Mouse (Mus musculus) forebrain, postnatal 0 days (tissue): ENCODE measurements at regions not wholly inside any gene's neighbourhood (a gene's known extent, or its start where the extent isn't known, plus 50 kb on each side); places are given as distances from the start of the nearest gene placed in this dataset.

ENCODE experiments used
- ATAC-seq: fragments of 200-750 bp; cut with Nextera tagmentation; 2 replicates; pipeline ENCODE4 v1.8.0; 2017; ENCODE audit warnings: mild to moderate bottlenecking, moderate library complexity
- DNase-seq: peaks from one replicate; pipeline ENCODE4 v3.0.0-alpha.2; 2015
- H3K27ac ChIP-seq: fragments of 300-500 bp; sonication (generic); 2 replicates; pipeline ENCODE4 v1.5.1; 2014; ENCODE audit warnings: low read depth, mild to moderate bottlenecking, antibody characterized with exemption, low read length, moderate library complexity, mixed read lengths
- H3K27me3 ChIP-seq: fragments of 300-500 bp; sonication (generic); 2 replicates; pipeline ENCODE4 v1.6.1; 2014; ENCODE audit warnings: mild to moderate bottlenecking, low read length, mixed read lengths; ENCODE audit not compliant: insufficient read depth
- H3K36me3 ChIP-seq: fragments of 300-500 bp; sonication (generic); 2 replicates; pipeline ENCODE4 v1.6.1; 2014; ENCODE audit warnings: mild to moderate bottlenecking, moderate library complexity; ENCODE audit not compliant: insufficient read depth
- H3K4me1 ChIP-seq: fragments of 300-500 bp; sonication (generic); 2 replicates; pipeline ENCODE4 v1.6.1; 2014; ENCODE audit warnings: antibody characterized with exemption; ENCODE audit not compliant: insufficient read depth
- H3K4me2 ChIP-seq: fragments of 300-500 bp; sonication (generic); 2 replicates; pipeline ENCODE4 v1.6.1; 2014; ENCODE audit warnings: low read depth, mild to moderate bottlenecking, moderate library complexity
- H3K4me3 ChIP-seq: fragments of 300-500 bp; sonication (generic); 2 replicates; pipeline ENCODE4 v1.5.1; 2014; ENCODE audit warnings: low read depth, low read length, mixed read lengths
- H3K9ac ChIP-seq: fragments of 300-500 bp; sonication (generic); 2 replicates; pipeline ENCODE4 v1.6.1; 2014; ENCODE audit warnings: mild to moderate bottlenecking
- H3K9me3 ChIP-seq: fragments of 300-500 bp; sonication (generic); 2 replicates; pipeline ENCODE4 v1.6.1; 2016; ENCODE audit warnings: low read length
- CTCF ChIP-seq: sonication (generic); IDR thresholded peaks from 2 replicates; pipeline ENCODE4 v1.5.1; 2016; ENCODE audit warnings: antibody characterized with exemption, control low read depth, low read depth
- WGBS: fragments of 180-500 bp; shearing (Covaris S2); extraction: QIAGEN DNeasy Blood & Tissue Kit; methylation state at CpG from one replicate; pipeline ENCODE4 v1.1.7; 2014; 5-methylcytosine and 5-hydroxymethylcytosine counted together

DNA sequence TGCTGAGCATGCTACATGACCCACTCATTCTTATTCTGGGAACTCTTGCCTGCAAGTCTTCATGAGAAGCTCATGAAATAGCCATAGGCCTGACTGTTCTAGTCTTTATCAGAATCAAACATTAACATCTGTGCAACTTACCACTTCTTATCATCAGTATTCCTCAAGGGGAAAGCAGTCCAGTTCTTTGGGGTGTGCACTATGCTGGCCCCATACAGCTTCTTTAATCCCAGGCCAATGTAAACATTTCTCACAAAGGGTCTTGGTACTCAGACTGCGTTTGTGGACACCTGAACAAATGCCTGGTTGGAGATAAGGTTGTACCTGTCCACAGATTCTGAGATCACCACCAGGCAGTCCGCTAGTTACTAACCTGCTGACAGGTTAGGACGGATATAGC lies 51.3 kb downstream of the 3110018I06Rik start:
- H3K4me3 ChIP-seq: no peak overlapping the region
- H3K4me1 ChIP-seq: no peaks in the 10 kb centered on the region
- 87% methylated on average over 3 of the region's 3 CpGs for WGBS
- H3K27me3 ChIP-seq: no peaks in the 10 kb centered on the region
- no peak for TF ChIP-seq CTCF
- DNase-seq: no peak
- ATAC-seq: no peak
- H3K9me3 ChIP-seq: no peaks in the 10 kb centered on the region
- H3K36me3 ChIP-seq: no peaks in the 10 kb centered on the region
- no peak overlapping the region for H3K4me2 ChIP-seq
- no peak overlapping the region for H3K27ac ChIP-seq
- H3K9ac ChIP-seq: no peak overlapping the region

DNA sequence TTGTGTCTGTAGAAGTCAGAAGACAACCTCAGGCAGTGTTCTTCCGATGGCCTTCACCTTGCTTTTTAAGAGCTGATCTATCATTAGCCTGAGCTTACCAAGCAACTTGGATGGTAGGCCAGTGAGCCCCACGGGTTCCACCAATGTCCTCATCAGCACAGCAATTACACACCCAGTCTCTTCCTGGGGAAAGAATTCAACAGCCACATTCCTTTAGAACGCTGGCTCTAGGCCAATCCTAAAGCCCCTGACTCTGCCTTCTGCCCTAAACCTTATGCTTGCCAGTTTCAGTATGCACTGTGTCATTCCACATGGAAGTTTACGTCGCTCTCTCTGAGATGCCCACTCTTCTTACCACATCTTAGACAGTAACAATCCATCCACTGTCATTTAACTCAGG lies 52.8 kb downstream of the 3110018I06Rik start:
- H3K9ac ChIP-seq: no peak overlapping the region
- H3K27me3 ChIP-seq: no peaks in the 10 kb centered on the region
- WGBS: 66% methylated on average over 5 of the region's 5 CpGs
- H3K4me3 ChIP-seq: no peak overlapping the region
- no peaks in the 10 kb centered on the region for H3K9me3 ChIP-seq
- no peak for DNase-seq
- no peaks in the 10 kb centered on the region for H3K4me1 ChIP-seq
- no peak for TF ChIP-seq CTCF
- no peak for ATAC-seq
- H3K36me3 ChIP-seq: no peaks in the 10 kb centered on the region
- no peak overlapping the region for H3K27ac ChIP-seq
- H3K4me2 ChIP-seq: no peak overlapping the region

DNA sequence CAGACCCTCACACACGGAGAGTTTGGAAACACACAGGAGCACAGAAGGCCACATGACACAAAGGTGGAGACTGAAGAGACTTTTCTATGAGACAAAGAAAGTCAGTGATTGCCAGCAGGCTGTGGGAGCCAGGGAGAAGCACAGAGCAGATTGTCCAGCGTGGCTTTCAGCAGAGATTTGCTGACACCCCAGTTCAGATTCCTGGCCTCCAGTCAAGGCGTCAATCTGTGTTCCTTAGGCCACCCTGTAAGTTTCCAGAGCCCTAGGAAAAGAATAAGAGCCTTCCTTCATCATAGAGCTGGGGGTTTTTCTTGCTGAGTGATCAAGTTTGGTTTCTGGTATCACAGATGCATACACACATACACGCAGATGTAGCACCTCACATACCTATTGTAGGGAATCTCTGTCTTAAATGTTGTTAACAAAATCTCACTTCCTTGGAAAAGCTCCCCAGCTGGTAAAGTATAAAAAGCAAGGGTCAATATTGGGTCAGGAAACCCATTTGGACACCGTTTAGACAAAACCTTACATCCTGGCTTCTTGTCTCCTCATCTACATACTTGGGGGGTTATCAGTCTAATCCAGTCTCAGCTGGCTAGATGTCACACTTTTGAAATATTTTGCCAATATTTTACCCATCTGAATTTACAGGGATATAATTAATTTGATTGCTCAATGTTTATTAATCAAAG lies 58.9 kb downstream of the 3110018I06Rik start:
- Histone ChIP-seq H3K9me3 (no peaks in the 10 kb centered on the region), H3K4me1 (no peaks in the 10 kb centered on the region; the same call in 1 of the 2 replicates), H3K4me3 (no peak overlapping the region), H3K27me3 (no peaks in the 10 kb centered on the region), H3K27ac (no peak overlapping the region), H3K4me2 (no peak overlapping the region), H3K9ac (no peak overlapping the region), H3K36me3 (no peaks in the 10 kb centered on the region)
- WGBS: 41% methylated on average over 5 of the region's 5 CpGs
- peak; percentile 25 for DNase-seq
- no peak for TF ChIP-seq CTCF
- peak; percentile 27; the same call in 1 of the 2 replicates for ATAC-seq

DNA sequence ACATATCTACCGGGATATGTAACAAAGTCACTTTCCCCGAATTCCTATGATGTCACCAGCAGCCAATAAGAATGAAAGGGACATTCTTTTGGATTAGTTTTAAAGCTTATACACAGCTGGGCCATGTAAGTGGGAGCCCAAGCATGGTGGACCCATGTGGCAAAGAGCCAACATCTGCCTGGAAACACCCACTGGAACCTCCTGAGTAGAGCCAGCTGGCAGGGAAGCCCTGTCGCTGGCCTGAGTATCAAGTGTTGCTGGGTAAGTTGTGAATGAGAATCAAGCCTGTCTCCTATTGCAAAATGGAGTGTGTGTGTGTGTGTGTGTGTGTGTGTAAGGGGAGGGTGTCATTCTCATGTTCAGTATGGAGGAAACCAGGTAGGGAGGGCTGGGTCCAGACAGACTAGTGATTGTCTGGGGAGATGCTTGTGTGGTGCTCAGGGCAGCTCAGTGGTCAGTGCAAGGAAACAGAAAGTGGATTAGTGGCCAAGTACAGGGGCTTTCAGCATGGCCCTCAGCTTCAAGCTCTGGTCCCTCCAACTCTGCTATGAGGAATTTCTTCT lies 59.5 kb downstream of the 3110018I06Rik start:
- Histone ChIP-seq H3K9me3 (no peaks in the 10 kb centered on the region), H3K36me3 (no peaks in the 10 kb centered on the region), H3K27ac (no peak overlapping the region), H3K27me3 (no peaks in the 10 kb centered on the region), H3K4me2 (no peak overlapping the region), H3K9ac (no peak overlapping the region), H3K4me1 (no peaks in the 10 kb centered on the region; the same call in 1 of the 2 replicates), H3K4me3 (no peak overlapping the region)
- TF ChIP-seq CTCF: no peak
- DNase-seq (peak; percentile 51), ATAC-seq (peak; percentile 55; the same call in 1 of the 2 replicates)
- WGBS: 55% methylated on average over 3 of the region's 3 CpGs

DNA sequence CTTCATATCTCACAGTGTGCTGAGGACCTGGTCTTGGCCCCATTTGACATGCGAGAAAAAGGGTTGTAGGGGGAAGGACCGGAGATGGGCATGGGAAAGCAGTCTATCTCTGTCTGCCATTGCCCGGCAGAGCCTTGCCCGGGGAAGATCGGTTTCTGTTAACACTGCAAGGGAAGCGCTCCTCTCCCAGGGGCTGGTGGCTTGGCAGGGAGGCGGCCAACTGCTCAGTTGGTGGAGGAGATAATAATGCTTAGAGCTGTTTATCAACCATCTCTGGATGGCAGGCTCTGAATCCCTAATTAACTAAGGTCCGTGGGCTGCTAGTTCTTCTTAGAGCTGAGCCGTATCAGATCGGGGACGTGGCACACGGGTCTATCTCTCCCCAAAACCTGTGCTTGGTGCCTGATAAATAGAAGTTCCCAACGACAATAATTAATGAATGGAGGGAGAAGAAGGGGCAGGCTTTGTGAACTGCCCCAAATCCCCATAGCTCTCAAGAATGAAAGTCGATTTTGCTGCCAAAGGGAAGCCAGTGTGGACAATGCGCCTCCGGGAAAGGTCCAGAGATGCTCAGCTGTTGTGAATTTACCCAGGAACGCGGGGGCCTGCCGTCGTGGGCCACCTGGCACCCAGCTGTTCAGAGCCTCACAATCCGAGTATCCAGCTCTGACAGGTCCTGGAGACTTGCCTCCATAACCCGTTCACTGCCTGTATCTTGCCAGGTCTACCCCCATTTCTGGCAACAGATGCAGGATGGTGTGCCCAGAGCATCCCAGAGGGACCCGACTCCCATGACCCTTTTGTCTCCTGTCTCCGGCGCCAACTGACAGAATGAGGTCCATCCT lies 61.2 kb downstream of the 3110018I06Rik start:
- ATAC-seq (no peak), DNase-seq (no peak)
- no peaks in the 10 kb centered on the region for H3K36me3 ChIP-seq
- H3K9ac ChIP-seq: no peak overlapping the region
- no peak for TF ChIP-seq CTCF
- H3K4me2 ChIP-seq: 0 out of 2 replicates have a peak overlapping the region, but pooled peaks have one; percentile 1
- WGBS: 63% methylated on average over 25 of the region's 25 CpGs
- H3K9me3 ChIP-seq: no peaks in the 10 kb centered on the region
- no peak overlapping the region for H3K4me3 ChIP-seq
- no peak overlapping the region for H3K27ac ChIP-seq
- H3K4me1 ChIP-seq: no peaks in the 10 kb centered on the region; the same call in 1 of the 2 replicates
- H3K27me3 ChIP-seq: no peaks in the 10 kb centered on the region

DNA sequence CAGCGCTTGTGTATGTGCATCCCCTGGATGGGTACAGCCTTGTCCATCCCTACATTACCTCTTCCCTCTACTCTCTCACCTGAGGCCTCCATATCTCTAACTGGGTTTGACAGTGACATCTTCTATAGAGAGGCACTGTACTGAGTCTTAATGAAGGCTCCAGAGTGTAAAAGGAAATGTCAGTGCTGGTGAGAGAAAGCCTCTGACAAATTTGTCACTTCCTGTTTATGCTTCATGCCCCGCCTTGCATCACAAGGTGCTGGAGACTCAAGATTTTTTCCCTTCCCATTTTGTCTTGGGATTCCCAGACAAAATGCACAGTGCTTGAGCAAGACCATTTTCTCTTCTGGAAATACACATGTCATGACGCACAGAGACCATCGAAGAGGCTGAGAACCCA lies 70.8 kb downstream of the 3110018I06Rik start:
- H3K27me3 ChIP-seq: no peaks in the 10 kb centered on the region
- no peak overlapping the region for H3K4me3 ChIP-seq
- ATAC-seq: no peak
- H3K9ac ChIP-seq: no peak overlapping the region
- H3K4me1 ChIP-seq: no peaks in the 10 kb centered on the region
- WGBS: 95% methylated on average over 4 of the region's 4 CpGs
- DNase-seq: no peak
- H3K36me3 ChIP-seq: no peaks in the 10 kb centered on the region
- no peaks in the 10 kb centered on the region for H3K9me3 ChIP-seq
- no peak overlapping the region for H3K27ac ChIP-seq
- no peak for TF ChIP-seq CTCF
- H3K4me2 ChIP-seq: no peak overlapping the region

DNA sequence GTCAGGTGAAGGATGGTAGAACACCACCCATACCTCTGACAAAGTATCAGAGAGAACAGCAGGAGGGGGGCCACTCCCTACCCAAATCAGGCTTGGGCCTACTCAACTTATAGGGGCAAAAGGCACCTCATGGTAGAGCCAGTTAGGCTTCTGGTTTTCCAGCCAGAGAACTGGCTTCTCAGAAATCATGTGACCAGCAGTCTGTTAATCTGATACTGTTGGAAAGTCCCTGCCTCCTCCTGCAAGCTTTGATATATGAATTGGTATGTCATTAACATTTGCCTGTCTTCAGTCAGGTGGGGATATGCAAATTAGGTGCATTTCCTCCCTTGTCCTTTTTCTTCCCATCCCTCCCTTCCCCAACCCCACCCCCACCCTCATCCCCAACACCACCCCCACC lies 71.7 kb downstream of the 3110018I06Rik start:
- ATAC-seq (no peak), DNase-seq (no peak)
- H3K9ac ChIP-seq: no peak overlapping the region
- TF ChIP-seq CTCF: no peak
- H3K27ac ChIP-seq: no peak overlapping the region
- no peaks in the 10 kb centered on the region for H3K27me3 ChIP-seq
- no peak overlapping the region for H3K4me2 ChIP-seq
- no peaks in the 10 kb centered on the region for H3K9me3 ChIP-seq
- H3K36me3 ChIP-seq: no peaks in the 10 kb centered on the region
- no peaks in the 10 kb centered on the region for H3K4me1 ChIP-seq
- H3K4me3 ChIP-seq: no peak overlapping the region
